Mouse (Mus musculus): Measurements from ENCODE around the gene Rbm48. TPM values are rescaled to one million over a fixed set of nuclear protein-coding genes. Genes with fewer than 3 reads are reported as not detected.

The Rbm48 gene
- polyA plus RNA-seq, 1 experiment from 2014 or later: 15.7 TPM

DNA sequence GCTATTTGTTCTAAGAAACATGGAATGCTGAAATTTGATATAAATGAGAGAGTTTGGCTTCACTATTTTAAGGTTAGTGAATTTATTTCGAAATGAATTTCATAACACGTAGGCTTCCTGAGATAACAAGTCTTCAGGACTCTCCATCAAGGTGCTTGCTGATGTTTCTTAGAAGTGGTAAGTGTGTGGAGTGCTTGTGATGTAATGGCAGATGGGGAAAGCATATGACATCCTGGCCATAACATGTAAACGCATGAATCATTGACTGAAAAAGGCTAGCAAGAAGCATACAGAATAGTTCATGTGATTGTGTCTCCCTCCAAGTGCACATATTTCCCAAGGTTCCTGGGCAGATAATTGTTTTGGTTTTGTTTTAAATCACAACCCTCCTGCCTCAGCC is 4.4 kb upstream of the Rbm48 start:
- peaks cover 16% of the 10 kb centered on the region for H3K36me3 ChIP-seq (replicated peaks)
- no peak overlapping the region for H3K4me3 ChIP-seq
- H3K27me3 ChIP-seq (ENCODE audit: poor library complexity, severe bottlenecking): no peaks in the 10 kb centered on the region
- H3K9me3 ChIP-seq: no peaks in the 10 kb centered on the region
- H3K4me1 ChIP-seq: peaks cover 10% of the 10 kb centered on the region
- H3K27ac ChIP-seq: no peak overlapping the region
- 88% methylated on average over 3 of the region's 3 CpGs for WGBS
- no peak for DNase-seq (ENCODE audit: extremely low spot score, low spot score)

DNA sequence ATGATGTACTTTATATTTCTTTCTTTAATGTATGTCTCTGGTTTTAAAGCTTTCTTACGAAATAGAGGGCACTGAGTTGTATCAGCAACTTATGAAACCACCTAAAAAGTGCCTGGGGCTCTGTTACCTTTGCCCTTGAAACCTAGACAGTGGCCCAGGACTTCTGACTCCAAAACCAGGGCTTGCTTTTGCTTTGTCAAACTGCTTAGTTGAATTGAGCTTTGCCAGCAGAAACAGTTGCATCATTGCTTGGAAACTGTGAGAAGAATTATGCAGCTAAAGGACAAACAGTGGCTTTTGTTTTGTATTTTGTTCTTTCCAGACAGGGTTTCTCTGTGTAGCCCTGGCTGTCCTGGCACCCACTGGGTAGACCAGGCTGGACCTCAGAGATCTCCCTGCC is 3.9 kb upstream of the Rbm48 start:
- Histone ChIP-seq H3K27me3 (ENCODE audit: poor library complexity, severe bottlenecking) (no peaks in the 10 kb centered on the region), H3K27ac (no peak overlapping the region), H3K9me3 (no peaks in the 10 kb centered on the region), H3K4me3 (no peak overlapping the region), H3K36me3 (replicated peaks) (peaks cover 11% of the 10 kb centered on the region), H3K4me1 (peaks cover 12% of the 10 kb centered on the region)
- 84% methylated on average over 1 of the region's 1 CpGs for WGBS
- no peak for DNase-seq (ENCODE audit: extremely low spot score, low spot score)

DNA sequence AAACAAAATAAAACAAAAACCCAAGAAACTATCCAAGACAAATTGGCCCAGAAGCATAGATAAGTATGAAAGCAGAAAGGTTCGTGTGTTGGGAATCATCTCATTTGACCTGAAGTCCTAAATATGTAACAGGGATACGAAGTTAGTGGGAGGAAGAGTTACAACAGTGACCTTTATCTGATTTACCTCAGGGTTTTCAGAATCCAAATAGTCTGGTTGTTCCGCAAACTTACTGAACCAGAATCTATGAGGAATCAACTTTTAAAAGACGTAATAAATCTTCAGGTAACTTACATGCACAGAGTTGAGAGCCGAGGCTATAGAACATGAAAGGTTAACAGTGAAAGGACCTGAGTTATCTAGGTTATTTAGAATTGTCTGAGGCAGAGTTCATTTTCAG is 2.4 kb upstream of the Rbm48 start:
- Histone ChIP-seq H3K27me3 (ENCODE audit: poor library complexity, severe bottlenecking) (no peaks in the 10 kb centered on the region), H3K9me3 (no peaks in the 10 kb centered on the region), H3K27ac (no peak overlapping the region), H3K4me1 (peaks cover 19% of the 10 kb centered on the region), H3K4me3 (no peak overlapping the region), H3K36me3 (replicated peaks) (no peaks in the 10 kb centered on the region; the same call in 1 of the 2 replicates)
- 96% methylated on average over 5 of the region's 5 CpGs for WGBS
- no peak for DNase-seq (ENCODE audit: extremely low spot score, low spot score)

DNA sequence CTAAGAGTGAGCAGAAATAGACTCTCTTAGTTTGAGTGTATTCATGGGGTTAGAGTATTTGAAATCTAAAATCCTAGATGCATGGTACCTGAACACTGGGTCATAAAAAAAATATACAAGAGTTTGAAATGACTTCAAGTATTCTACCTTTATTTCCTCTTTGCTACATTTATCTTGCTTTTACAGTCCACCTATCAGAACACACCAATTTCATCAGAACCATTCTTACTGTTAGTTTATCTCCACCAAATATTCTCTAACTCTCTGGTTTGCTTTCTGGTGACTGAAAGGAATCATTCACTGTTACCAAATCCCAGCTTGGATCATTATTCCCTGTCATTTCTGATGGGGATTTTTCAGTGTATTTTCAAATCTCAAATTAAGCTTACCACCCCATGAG is 786 bp upstream of the Rbm48 start:
- H3K36me3 ChIP-seq (replicated peaks): 0 out of 2 replicates have a peak, but pooled peaks cover 2% of the 10 kb centered on the region
- no peak for DNase-seq (ENCODE audit: extremely low spot score, low spot score)
- H3K4me3 ChIP-seq: peak overlapping the region; percentile 87
- H3K4me1 ChIP-seq: peaks cover 19% of the 10 kb centered on the region
- no peak overlapping the region for H3K27ac ChIP-seq
- H3K9me3 ChIP-seq: no peaks in the 10 kb centered on the region
- no peaks in the 10 kb centered on the region for H3K27me3 ChIP-seq (ENCODE audit: poor library complexity, severe bottlenecking)

- WGBS: under 1% methylated on average over 50 of the region's 50 CpGs
- H3K4me1 ChIP-seq: peaks cover 19% of the 10 kb centered on the region
- peak within 1 kb of the TSS; percentile 87 for H3K4me3 ChIP-seq
- H3K36me3 ChIP-seq (replicated peaks): peaks cover 14% of the 10 kb centered on the region
- no peaks in the 10 kb centered on the region for H3K9me3 ChIP-seq
- peak; percentile 95 for DNase-seq (ENCODE audit: extremely low spot score, low spot score)
- H3K27me3 ChIP-seq (ENCODE audit: poor library complexity, severe bottlenecking): no peaks in the 10 kb centered on the region
- H3K27ac ChIP-seq: peak within 1 kb of the TSS; percentile 85
Observed at GRCm38 (mm10) chr5:3595693-3596398, 539 bp downstream of the Rbm48 start, which contains the start of gene Pex1. Gene Pex1, plus strand, starts transcription at chr5:3596066.

DNA sequence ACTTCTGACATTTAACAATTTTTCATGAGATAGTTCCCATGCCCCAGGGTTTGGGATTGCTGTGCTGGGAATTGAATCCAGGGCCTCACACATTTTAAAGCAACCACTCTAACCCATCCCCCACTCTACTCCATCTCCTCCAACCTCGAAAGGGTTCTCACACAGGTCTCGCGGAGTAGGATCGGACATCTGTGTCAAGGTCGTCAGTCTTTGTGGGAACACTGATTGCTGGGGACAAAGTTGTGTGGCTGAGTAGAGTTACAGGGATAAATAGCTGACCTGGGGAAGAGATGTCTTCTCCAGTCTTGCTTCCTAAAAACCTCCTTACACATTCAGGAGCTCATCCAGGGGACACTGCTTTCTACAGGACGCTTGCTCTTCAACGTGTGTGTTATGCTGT is 17.3 kb downstream of the Rbm48 start:
- Histone ChIP-seq H3K4me1 (no peaks in the 10 kb centered on the region), H3K9me3 (peaks cover 7% of the 10 kb centered on the region; the same call in 1 of the 2 replicates), H3K36me3 (replicated peaks) (peaks cover 100% of the 10 kb centered on the region), H3K27ac (no peak overlapping the region), H3K4me3 (no peak overlapping the region), H3K27me3 (ENCODE audit: poor library complexity, severe bottlenecking) (no peaks in the 10 kb centered on the region)
- DNase-seq (ENCODE audit: extremely low spot score, low spot score): no peak
- WGBS: 97% methylated on average over 7 of the region's 7 CpGs

GRCm38 (mm10) chr5:3577939-3578338 is 18.4 kb downstream of the Rbm48 start:
- H3K9me3 ChIP-seq: peaks cover 7% of the 10 kb centered on the region; the same call in 1 of the 2 replicates
- H3K27ac ChIP-seq: no peak overlapping the region
- no peak overlapping the region for H3K4me3 ChIP-seq
- 92% methylated on average over 2 of the region's 2 CpGs for WGBS
- no peaks in the 10 kb centered on the region for H3K27me3 ChIP-seq (ENCODE audit: poor library complexity, severe bottlenecking)
- no peak for DNase-seq (ENCODE audit: extremely low spot score, low spot score)
- H3K36me3 ChIP-seq (replicated peaks): peaks cover 100% of the 10 kb centered on the region
- H3K4me1 ChIP-seq: no peaks in the 10 kb centered on the region

DNA sequence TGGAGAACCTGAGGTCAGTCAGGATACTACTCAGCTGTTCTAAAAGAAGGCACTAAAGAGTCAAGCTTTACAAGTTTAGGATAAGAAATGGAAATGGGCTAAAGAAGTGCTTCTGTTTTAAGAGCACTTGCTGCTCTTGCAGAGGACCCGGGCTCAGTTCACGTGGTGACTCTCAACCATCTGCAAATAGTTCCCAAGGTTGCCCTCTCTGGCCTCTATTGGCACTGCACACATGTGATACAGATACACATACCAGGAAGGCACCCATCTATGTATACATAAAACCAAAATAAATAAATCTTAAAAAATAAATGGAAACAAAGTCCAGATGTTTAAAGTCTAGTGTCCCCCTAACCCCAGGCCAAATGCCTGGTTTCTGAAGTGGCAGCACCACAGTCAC is 21.6 kb downstream of the Rbm48 start:
- Histone ChIP-seq H3K4me1 (no peaks in the 10 kb centered on the region), H3K9me3 (peaks cover 7% of the 10 kb centered on the region; the same call in 1 of the 2 replicates), H3K4me3 (no peak overlapping the region), H3K27me3 (ENCODE audit: poor library complexity, severe bottlenecking) (no peaks in the 10 kb centered on the region), H3K36me3 (replicated peaks) (peaks cover 100% of the 10 kb centered on the region), H3K27ac (no peak overlapping the region)
- no peak for DNase-seq (ENCODE audit: extremely low spot score, low spot score)
- WGBS: 99% methylated on average over 2 of the region's 2 CpGs

DNA sequence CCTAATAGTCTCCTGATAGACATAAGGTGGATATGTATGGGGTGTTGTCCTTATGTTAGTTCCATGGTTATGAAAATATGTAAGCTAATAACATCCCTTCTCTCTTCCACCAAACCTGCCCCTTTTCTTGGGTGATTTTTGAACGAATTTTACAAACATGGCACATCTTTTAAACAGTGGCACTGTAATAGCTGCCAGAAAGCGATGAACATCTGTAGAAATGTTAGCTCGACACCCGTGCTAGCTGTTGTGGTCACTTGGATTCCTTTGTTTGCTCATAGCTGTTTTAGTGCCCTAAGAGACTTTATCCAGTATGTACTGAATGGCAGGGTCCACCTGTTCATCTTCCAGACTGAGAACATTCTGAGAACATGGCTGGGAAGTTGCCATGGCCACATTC is 25.1 kb downstream of the Rbm48 start, which contains the start of gene 1700109H08Rik:
Gene 1700109H08Rik (plus strand): TSS at position 301 of the 400 bp plus-strand sequence.
- H3K36me3 ChIP-seq (replicated peaks): peaks cover 100% of the 10 kb centered on the region
- 95% methylated on average over 4 of the region's 4 CpGs for WGBS

DNA sequence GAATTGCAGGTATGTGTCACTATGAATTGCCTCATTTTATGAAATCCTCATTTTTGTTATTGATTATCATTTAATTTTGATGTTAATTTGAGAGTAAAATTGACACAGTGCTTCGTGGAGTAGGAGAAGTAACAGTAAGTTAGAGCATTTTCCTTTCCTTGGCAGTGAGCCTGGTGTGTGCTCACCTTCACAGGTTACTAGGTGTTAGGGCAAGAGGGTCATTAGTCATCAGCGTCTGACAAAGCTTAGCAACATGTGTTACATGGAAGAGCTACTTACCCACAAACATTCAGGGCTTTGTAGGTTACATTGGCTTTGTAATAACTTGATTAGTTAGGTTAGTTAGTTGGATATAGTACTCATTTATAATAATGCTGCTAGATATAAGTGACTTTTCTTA is 42.2 kb downstream of the Rbm48 start:
- no peaks in the 10 kb centered on the region for H3K9me3 ChIP-seq
- no peaks in the 10 kb centered on the region for H3K4me1 ChIP-seq
- H3K36me3 ChIP-seq (replicated peaks): peaks cover 47% of the 10 kb centered on the region
- no peak overlapping the region for H3K4me3 ChIP-seq
- no peak for DNase-seq (ENCODE audit: extremely low spot score, low spot score)
- no peaks in the 10 kb centered on the region for H3K27me3 ChIP-seq (ENCODE audit: poor library complexity, severe bottlenecking)
- 96% methylated on average over 2 of the region's 2 CpGs for WGBS
- no peak overlapping the region for H3K27ac ChIP-seq

More for the DNA sequence above, 25.1 kb downstream of the Rbm48 start, which contains the start of gene 1700109H08Rik:
- no peaks in the 10 kb centered on the region for H3K27me3 ChIP-seq (ENCODE audit: poor library complexity, severe bottlenecking)
- H3K4me3 ChIP-seq: no peak within 1 kb of the TSS
- H3K9me3 ChIP-seq: peaks cover 7% of the 10 kb centered on the region; the same call in 1 of the 2 replicates
- H3K27ac ChIP-seq: no peak within 1 kb of the TSS
- no peaks in the 10 kb centered on the region for H3K4me1 ChIP-seq
- DNase-seq (ENCODE audit: extremely low spot score, low spot score): no peak

GRCm38 (mm10) chr5:3551481-3551880 is 44.9 kb downstream of the Rbm48 start:
- H3K27me3 ChIP-seq (ENCODE audit: poor library complexity, severe bottlenecking): no peaks in the 10 kb centered on the region
- 94% methylated on average over 1 of the region's 1 CpGs for WGBS
- H3K36me3 ChIP-seq (replicated peaks): peaks cover 35% of the 10 kb centered on the region
- no peaks in the 10 kb centered on the region for H3K4me1 ChIP-seq
- H3K4me3 ChIP-seq: no peak overlapping the region
- H3K9me3 ChIP-seq: 0 out of 2 replicates have a peak, but pooled peaks cover 2% of the 10 kb centered on the region
- H3K27ac ChIP-seq: no peak overlapping the region
- DNase-seq (ENCODE audit: extremely low spot score, low spot score): no peak

DNA sequence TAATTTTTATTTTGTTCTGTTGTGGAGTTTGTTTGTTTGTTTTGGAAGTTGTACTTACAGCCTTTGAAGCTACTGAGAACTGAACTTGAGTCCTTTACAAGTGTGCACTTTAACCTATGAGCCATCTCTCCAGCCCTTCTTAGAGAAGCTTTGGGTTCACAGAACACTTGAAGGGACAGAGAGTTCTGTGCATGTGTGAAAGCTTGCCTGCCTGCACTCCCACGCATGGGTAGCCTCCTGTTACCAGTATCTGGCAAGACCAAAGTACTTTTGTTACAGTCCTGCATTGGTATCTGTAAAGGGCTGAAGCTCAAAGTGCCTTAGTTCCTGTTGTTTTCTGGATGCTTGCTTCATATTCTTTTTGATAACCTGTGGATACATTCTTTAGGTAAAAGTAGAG is 50.2 kb downstream of the Rbm48 start:
- Histone ChIP-seq H3K4me1 (peaks cover 20% of the 10 kb centered on the region), H3K9me3 (0 out of 2 replicates have a peak, but pooled peaks cover 5% of the 10 kb centered on the region), H3K36me3 (replicated peaks) (peaks cover 25% of the 10 kb centered on the region), H3K27me3 (ENCODE audit: poor library complexity, severe bottlenecking) (no peaks in the 10 kb centered on the region), H3K4me3 (no peak overlapping the region), H3K27ac (no peak overlapping the region)
- 94% methylated on average over 1 of the region's 1 CpGs for WGBS
- DNase-seq (ENCODE audit: extremely low spot score, low spot score): no peak

GRCm38 (mm10) chr5:3544480-3544769 is 52.0 kb downstream of the Rbm48 start:
- Histone ChIP-seq H3K4me3 (peak overlapping the region; percentile 96), H3K4me1 (peaks cover 20% of the 10 kb centered on the region), H3K27ac (peak overlapping the region; percentile 98), H3K27me3 (ENCODE audit: poor library complexity, severe bottlenecking) (no peaks in the 10 kb centered on the region), H3K9me3 (0 out of 2 replicates have a peak, but pooled peaks cover 5% of the 10 kb centered on the region), H3K36me3 (replicated peaks) (peaks cover 25% of the 10 kb centered on the region)
- WGBS: 13% methylated on average over 7 of the region's 7 CpGs
- DNase-seq (ENCODE audit: extremely low spot score, low spot score): no peak
